Mouse (Mus musculus): ENCODE measurements around the gene Hspa8. TPM values are rescaled to one million over a fixed set of nuclear protein-coding genes. Genes with fewer than 3 reads are reported as not detected.
A peak's percentile ranks its signal among the peaks of the same experiment; 100 is the strongest.

Hspa8 gene
- polyA plus RNA-seq (2016; fragmentation: Nextera tagmentation; extraction: Ambion mirVana), result 2,428 and 2,723 TPM in 2 replicates

DNA sequence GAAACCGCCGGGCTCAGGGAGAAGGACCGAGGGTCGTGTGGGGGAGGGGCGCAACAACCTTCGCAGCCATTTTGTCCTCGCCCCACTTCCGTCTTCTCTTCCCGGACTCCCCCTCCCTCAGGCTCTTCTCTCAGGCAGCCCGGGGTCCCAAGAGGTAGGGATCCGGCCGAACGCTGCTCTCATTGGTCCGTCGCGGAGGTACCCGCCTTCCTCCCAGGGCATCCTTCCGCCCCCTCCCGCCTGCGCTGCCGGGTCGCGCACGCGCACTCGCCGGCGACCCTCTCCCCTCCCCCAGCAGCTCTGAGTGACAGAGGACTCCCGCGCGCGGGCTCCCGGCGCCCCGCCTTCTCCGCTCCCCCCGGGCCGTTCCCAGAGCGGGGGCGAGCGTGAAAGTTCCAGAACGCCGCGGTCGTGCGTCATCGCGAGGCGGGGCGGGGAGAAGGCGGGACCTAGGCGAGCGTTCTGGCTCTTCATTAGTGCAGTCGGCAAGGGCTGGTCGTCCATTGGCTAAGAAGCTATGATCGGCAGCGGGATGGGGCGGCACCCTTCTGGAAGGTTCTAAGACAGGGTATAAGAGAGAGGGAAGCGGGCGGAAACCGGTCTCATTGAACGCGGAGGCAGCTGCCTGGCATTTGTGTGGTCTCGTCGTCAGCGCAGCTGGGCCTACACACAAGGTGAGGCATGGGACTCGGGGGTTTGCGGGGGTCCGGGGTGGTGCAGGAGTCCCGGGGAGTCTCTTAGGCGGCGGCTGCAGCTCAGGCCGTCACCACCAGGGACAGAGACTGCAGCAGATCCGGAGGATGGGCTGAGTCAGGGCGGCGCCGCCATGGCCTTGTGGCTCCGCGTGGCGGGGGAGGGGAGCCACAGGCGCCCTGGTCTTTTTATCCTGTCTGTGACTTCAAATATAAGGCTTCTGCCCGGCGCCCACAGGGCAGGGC is at the start of gene Hspa8:
TSS of gene Hspa8 (plus strand) at position 310 of the 938 bp plus-strand sequence.
- Histone ChIP-seq H3K27me3 (replicated peaks) (no peaks in the 10 kb centered on the region), H3K27ac (peak within 1 kb of the TSS; percentile 98), H3K4me2 (peak within 1 kb of the TSS; percentile 81), H3K4me3 (peak within 1 kb of the TSS; percentile 98), H3K9ac (peak within 1 kb of the TSS; percentile 100), H3K4me1 (peaks cover 39% of the 10 kb centered on the region), H3K36me3 (peaks cover 43% of the 10 kb centered on the region), H3K9me3 (replicated peaks) (no peaks in the 10 kb centered on the region)
- WGBS (ENCODE audit: insufficient replicate concordance), result 1% methylated on average over 83 of the region's 83 CpGs
- ATAC-seq, result peak; percentile 92

DNA sequence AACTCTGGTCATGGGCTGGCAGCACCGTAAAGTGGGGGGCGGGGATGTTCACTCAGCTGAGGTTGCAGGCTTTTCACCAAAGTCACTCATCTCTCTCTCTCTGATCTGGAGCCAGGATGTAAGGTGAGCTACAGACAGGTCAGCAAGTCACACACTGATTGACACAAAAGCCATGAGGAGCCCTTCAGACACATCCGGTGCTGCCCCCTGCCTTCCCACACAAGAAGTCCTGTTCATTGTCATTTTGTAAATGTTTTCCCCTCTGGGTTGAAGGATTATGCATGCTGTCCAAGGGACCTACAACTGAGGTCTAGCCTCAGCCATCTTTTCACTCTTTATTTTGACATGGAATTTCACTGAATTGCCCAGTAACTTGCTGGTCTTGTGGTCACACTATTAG is 49.0 kb upstream of the Hspa8 start:
- no peaks in the 10 kb centered on the region for H3K9me3 ChIP-seq (replicated peaks)
- H3K4me2 ChIP-seq, result no peak overlapping the region
- peaks cover 4% of the 10 kb centered on the region; the same call in 1 of the 2 replicates for H3K4me1 ChIP-seq
- H3K4me3 ChIP-seq, result no peak overlapping the region
- H3K36me3 ChIP-seq, result no peaks in the 10 kb centered on the region
- 62% methylated on average over 3 of the region's 3 CpGs for WGBS (ENCODE audit: insufficient replicate concordance)
- no peak for ATAC-seq
- no peak overlapping the region for H3K9ac ChIP-seq
- no peak overlapping the region for H3K27ac ChIP-seq
- no peaks in the 10 kb centered on the region; the same call in 1 of the 2 replicates for H3K27me3 ChIP-seq (replicated peaks)

DNA sequence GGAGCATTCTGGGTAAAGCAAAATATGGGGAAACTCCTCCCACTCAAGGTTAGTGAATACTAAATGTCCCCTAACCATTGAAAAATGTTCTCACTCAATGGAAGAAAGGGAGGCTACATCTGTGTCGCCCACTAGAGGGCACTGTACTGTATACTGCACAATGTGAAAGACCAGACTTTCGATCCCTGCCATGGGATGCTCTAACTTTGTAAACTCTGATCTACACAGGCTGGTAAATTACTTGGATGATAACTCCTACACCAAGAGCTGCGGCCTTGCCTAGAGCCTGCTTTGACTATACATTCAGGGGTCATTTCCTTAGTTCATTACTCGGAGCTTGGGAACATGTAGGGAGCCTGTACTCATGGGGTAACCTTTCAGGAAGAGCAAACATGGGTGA is 44.4 kb upstream of the Hspa8 start:
- peak; percentile 38; the same call in 1 of the 2 replicates for ATAC-seq
- 14% methylated on average over 4 of the region's 4 CpGs for WGBS (ENCODE audit: insufficient replicate concordance)
- Histone ChIP-seq H3K4me1 (peaks cover 16% of the 10 kb centered on the region), H3K36me3 (no peaks in the 10 kb centered on the region), H3K9ac (no peak overlapping the region), H3K4me2 (peak overlapping the region; percentile 60), H3K4me3 (peak overlapping the region; percentile 28), H3K27ac (no peak overlapping the region), H3K27me3 (replicated peaks) (peaks cover 5% of the 10 kb centered on the region), H3K9me3 (replicated peaks) (no peaks in the 10 kb centered on the region)

DNA sequence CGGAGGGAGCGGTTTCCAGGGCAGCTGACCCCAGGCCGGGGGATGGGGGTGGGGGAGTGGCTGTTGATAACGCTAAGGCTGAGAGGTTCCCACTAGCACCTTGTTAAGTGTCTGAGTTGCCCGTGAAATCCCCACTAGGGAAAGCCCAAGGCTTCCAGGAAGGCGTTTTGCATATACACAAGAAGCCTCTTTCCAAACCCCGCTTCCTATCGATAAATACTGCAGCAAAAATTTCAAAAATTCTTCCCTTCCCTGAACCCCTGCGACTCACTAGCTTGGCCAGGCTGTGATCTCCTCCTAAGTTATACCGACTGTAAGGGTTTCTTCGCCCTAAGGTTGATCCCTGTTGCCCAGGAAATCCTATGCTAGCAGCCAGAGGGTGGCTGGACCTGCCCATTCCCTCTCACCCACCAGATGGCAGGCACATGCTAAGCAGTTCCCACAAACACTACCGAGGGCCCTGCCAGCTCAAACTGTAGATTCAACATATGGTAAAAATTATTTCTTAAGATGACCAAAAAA is 43.6 kb upstream of the Hspa8 start:
- WGBS (ENCODE audit: insufficient replicate concordance), result 14% methylated on average over 12 of the region's 12 CpGs
- peak overlapping the region; percentile 33 for H3K4me3 ChIP-seq
- H3K9me3 ChIP-seq (replicated peaks), result no peaks in the 10 kb centered on the region
- ATAC-seq, result peak; percentile 68; the same call in 1 of the 2 replicates
- H3K27ac ChIP-seq, result no peak overlapping the region
- H3K9ac ChIP-seq, result no peak overlapping the region; the same call in 1 of the 2 replicates
- H3K36me3 ChIP-seq, result no peaks in the 10 kb centered on the region
- peak overlapping the region; percentile 60 for H3K4me2 ChIP-seq
- H3K27me3 ChIP-seq (replicated peaks), result peaks cover 7% of the 10 kb centered on the region
- peaks cover 16% of the 10 kb centered on the region for H3K4me1 ChIP-seq

DNA sequence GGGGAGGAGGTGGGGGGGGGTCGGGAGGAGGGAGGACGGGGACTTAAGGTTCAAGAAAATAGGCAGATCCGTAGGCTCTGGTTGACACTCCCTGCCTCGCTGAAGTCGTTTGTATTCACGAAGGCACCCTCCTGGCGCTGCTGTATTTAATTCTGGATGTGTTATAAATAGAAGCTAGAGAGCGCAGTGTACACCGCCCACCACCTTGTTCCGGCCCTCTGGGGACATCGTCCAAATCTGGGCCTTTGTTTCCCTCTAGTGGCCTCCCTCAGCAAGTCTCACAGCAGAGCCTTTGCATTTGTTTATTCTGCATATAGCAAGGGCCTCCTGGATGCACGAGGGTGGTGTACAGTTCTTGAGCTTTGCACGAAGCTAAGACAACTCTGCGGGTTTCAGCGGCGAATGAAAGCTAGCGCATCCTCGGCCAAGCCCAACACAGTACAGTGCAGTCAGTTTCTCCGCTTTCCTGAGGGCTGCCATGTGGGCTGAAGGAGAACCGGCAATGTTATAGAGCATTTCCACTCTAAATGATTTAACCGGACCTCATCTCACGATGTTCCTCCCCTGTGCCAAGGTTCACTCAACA is 43.0 kb upstream of the Hspa8 start:
- peaks cover 7% of the 10 kb centered on the region for H3K27me3 ChIP-seq (replicated peaks)
- H3K9ac ChIP-seq, result no peak overlapping the region
- peaks cover 16% of the 10 kb centered on the region for H3K4me1 ChIP-seq
- no peak overlapping the region for H3K27ac ChIP-seq
- no peaks in the 10 kb centered on the region for H3K9me3 ChIP-seq (replicated peaks)
- peak overlapping the region; percentile 60 for H3K4me2 ChIP-seq
- H3K4me3 ChIP-seq, result peak overlapping the region; percentile 33
- no peaks in the 10 kb centered on the region for H3K36me3 ChIP-seq
- whole genome bisulfite sequencing (ENCODE audit: insufficient replicate concordance), result 11% methylated on average over 22 of the region's 22 CpGs
- peak; percentile 67 for ATAC-seq

DNA sequence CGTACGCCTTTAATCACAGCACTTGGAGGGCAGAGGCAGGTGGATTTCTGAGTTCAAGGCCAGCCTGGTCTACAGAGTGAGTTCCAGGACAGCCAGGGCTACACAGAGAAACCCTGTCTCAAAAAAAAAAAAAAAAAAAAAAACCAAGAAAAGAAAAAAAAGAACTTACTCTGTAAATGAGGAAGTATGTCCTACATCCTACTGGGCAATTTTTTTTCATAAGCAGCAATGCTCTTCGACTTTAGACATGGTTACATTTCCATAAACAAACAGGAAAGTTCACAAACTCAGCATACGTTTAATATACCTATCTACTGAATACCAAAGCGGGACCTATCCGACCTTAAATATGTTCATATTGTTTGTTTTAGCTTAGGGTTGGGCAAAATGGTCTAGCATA is 38.4 kb upstream of the Hspa8 start:
- Histone ChIP-seq H3K36me3 (no peaks in the 10 kb centered on the region), H3K4me3 (no peak overlapping the region), H3K9ac (no peak overlapping the region), H3K4me2 (no peak overlapping the region), H3K27ac (no peak overlapping the region), H3K9me3 (replicated peaks) (no peaks in the 10 kb centered on the region), H3K4me1 (peaks cover 6% of the 10 kb centered on the region), H3K27me3 (replicated peaks) (peaks cover 7% of the 10 kb centered on the region)
- 62% methylated on average over 6 of the region's 6 CpGs for WGBS (ENCODE audit: insufficient replicate concordance)
- ATAC-seq, result no peak

DNA sequence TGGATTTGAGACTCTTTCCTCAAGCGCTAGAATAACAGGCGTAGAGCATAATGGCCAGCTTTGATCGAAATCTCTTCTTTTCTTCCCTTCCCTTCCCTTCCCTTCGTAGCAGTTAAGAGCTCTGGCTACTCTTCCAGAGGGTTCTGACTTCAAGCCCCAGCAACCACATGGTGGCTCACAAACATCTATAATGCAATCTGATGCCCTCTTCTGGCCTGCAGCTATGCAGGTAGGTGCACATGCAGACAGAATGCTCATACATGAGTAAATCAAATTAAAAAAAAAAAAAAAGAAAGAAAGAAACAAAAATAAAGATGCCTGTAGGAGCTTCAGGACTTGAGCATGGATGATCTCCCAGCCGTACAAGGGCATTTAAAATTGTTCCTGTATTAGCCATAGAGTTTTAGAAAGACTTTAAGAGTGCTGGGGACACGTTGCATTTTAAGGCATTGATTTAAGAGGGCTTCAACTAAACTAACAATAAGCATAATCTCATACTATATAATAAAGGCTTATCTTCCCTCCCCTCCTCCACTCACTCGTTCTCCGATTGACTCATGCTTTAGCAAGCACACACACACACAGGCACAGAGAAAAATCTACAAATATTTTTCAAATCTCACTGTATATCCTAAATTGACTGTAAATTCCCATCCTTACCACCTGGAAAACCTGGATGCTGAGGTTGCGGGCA is 35.8 kb upstream of the Hspa8 start:
- Histone ChIP-seq H3K4me1 (no peaks in the 10 kb centered on the region; the same call in 1 of the 2 replicates), H3K4me2 (no peak overlapping the region), H3K27ac (no peak overlapping the region), H3K36me3 (no peaks in the 10 kb centered on the region), H3K9ac (no peak overlapping the region), H3K27me3 (replicated peaks) (peaks cover 7% of the 10 kb centered on the region), H3K4me3 (no peak overlapping the region), H3K9me3 (replicated peaks) (no peaks in the 10 kb centered on the region)
- ATAC-seq, result no peak
- whole genome bisulfite sequencing (ENCODE audit: insufficient replicate concordance), result 65% methylated on average over 8 of the region's 9 CpGs

DNA sequence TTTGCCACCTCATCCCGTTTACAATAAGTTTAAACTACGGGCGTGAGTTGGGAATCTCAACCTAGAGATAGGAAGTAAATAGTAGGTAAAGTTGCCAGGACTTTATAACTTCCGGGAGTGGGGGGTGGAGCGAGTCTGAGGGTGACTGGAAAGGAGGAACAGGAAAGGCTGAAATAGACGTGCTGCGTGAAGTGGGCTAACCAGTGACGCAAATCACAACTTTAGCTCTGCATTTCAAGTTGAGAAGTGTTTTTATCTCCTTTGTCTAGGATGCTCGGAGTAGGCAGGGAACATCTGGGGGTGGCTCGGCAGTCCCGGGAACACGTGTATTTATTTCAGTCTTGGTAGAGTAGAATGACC is 35.2 kb upstream of the Hspa8 start:
- ATAC-seq, result no peak
- no peak overlapping the region for H3K4me2 ChIP-seq
- no peaks in the 10 kb centered on the region for H3K9me3 ChIP-seq (replicated peaks)
- H3K27me3 ChIP-seq (replicated peaks), result peaks cover 5% of the 10 kb centered on the region
- H3K9ac ChIP-seq, result no peak overlapping the region
- H3K27ac ChIP-seq, result no peak overlapping the region
- H3K4me3 ChIP-seq, result no peak overlapping the region
- H3K4me1 ChIP-seq, result no peaks in the 10 kb centered on the region; the same call in 1 of the 2 replicates
- no peaks in the 10 kb centered on the region for H3K36me3 ChIP-seq
- 41% methylated on average over 12 of the region's 12 CpGs for WGBS (ENCODE audit: insufficient replicate concordance)

DNA sequence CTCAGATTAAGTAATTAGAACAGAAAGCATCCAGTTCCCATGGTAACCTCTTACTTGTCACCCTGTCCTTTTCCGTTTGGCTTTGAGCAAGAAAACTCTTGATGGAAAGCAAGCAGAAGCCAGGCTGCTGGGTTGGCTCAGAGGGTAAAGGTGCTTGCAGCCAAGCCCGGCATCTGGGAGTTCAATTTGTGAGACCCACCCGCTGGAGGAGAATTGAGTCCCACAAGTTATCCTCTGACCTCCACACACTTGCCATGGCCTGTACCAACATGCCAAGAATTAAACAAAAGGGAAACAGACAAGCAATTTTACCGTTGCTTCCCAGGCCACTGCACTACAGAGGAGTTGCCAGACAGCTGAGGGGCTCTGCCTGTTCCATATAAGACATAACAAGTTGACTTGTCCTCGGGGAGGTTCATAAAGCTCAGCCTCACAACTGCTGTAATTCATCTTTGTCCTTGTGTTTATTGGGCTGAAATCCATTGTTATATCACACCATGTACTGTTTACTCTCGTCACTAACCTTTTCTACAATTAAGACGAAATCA is 34.7 kb upstream of the Hspa8 start:
- Histone ChIP-seq H3K4me3 (no peak overlapping the region), H3K36me3 (no peaks in the 10 kb centered on the region), H3K4me1 (no peaks in the 10 kb centered on the region; the same call in 1 of the 2 replicates), H3K9me3 (replicated peaks) (no peaks in the 10 kb centered on the region), H3K9ac (no peak overlapping the region), H3K27ac (no peak overlapping the region), H3K27me3 (replicated peaks) (peaks cover 3% of the 10 kb centered on the region; the same call in 1 of the 2 replicates), H3K4me2 (no peak overlapping the region)
- ATAC-seq, result no peak
- 62% methylated on average over 7 of the region's 7 CpGs for WGBS (ENCODE audit: insufficient replicate concordance)

DNA sequence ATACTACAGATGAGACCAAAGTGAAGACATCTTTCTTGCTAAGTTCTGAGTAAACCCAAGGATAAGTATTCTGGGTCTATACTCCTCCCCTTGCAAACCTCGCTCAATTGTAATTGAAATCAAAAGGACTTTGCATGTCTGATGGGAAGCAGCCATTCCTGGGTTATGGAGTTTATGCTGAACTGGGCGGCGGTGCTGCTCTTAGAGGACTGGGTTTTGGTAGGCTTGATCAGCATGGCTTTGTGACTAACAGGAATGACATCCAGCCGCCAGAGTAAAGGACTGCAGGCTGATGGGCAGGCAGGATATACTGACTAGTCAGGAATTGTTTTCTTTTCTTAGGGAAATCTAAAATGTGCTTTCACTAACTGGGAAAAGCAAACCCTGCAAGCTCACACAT is 32.8 kb upstream of the Hspa8 start:
- no peaks in the 10 kb centered on the region for H3K36me3 ChIP-seq
- H3K9me3 ChIP-seq (replicated peaks), result no peaks in the 10 kb centered on the region
- ATAC-seq, result no peak
- H3K4me1 ChIP-seq, result no peaks in the 10 kb centered on the region; the same call in 1 of the 2 replicates
- 71% methylated on average over 4 of the region's 4 CpGs for WGBS (ENCODE audit: insufficient replicate concordance)
- no peak overlapping the region for H3K4me3 ChIP-seq
- no peaks in the 10 kb centered on the region for H3K27me3 ChIP-seq (replicated peaks)
- H3K27ac ChIP-seq, result no peak overlapping the region
- no peak overlapping the region for H3K4me2 ChIP-seq
- no peak overlapping the region for H3K9ac ChIP-seq

DNA sequence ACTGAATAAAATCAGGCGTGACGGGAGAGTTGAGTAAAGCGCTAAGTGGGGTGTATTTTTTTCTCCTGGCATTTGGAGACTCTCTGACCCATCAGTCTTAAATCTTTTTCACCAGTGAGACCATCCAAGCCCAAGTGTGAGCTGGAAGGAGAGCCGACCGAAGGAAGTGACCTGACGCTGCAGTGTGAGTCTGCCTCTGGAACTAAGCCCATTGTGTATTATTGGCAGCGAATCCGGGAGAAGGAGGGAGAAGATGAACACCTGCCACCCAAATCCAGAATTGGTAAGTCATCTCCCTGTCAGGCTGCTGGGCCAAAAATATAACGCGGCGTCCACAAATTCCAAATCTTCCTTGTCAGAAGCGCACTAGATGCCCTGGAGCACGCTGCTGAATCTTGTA is 28.5 kb upstream of the Hspa8 start:
- Histone ChIP-seq H3K9me3 (replicated peaks) (no peaks in the 10 kb centered on the region), H3K4me3 (no peak overlapping the region), H3K4me2 (no peak overlapping the region), H3K27me3 (replicated peaks) (no peaks in the 10 kb centered on the region), H3K9ac (no peak overlapping the region), H3K4me1 (0 out of 2 replicates have a peak, but pooled peaks cover 6% of the 10 kb centered on the region), H3K36me3 (no peaks in the 10 kb centered on the region), H3K27ac (no peak overlapping the region)
- WGBS (ENCODE audit: insufficient replicate concordance), result 79% methylated on average over 13 of the region's 13 CpGs
- ATAC-seq, result no peak
